Mouse (Mus musculus): ENCODE data around the gene Rfpl4. TPM values are rescaled to one million over a fixed set of nuclear protein-coding genes. Genes with fewer than 3 reads are reported as not detected.
"Not testable (repeated sequence)": the region's sequence is repeated elsewhere in the genome, so short reads cannot be mapped to it uniquely, and the experiment has no call there.

Gene Rfpl4
- total and polyA plus RNA-seq, 2 experiments from 2014 or later = not detected

- DNase-seq (ENCODE audit: low spot score) (no peak), ATAC-seq (ENCODE audit: insufficient read depth, low read depth) (no peak)
- Histone ChIP-seq H3K27ac (ENCODE audit: low read depth) (peak overlapping the region; percentile 97), H3K4me1 (ENCODE audit: control insufficient read depth, insufficient read depth) (peaks cover 16% of the 10 kb centered on the region), H3K27me3 (ENCODE audit: control insufficient read depth, insufficient read depth, low read length) (no peaks in the 10 kb centered on the region), H3K4me3 (ENCODE audit: low read depth, low read length) (peak overlapping the region; percentile 92), H3K36me3 (replicated peaks; ENCODE audit: control insufficient read depth, insufficient read depth, low read length) (peaks cover 50% of the 10 kb centered on the region), H3K9me3 (replicated peaks; ENCODE audit: control insufficient read depth, low read length) (no peaks in the 10 kb centered on the region), H3K4me2 (ENCODE audit: low read depth, low read length) (peak overlapping the region; percentile 80), H3K9ac (replicated peaks; ENCODE audit: low read depth, low read length) (peak overlapping the region; percentile 95)
- TF ChIP-seq CTCF (IDR thresholded peaks at IDR 0.05; ENCODE audit: low read depth) (no peak), EP300 (IDR thresholded peaks at IDR 0.05; ENCODE audit: low read depth) (no peak)
- 3% methylated on average over 6 of the region's 6 CpGs for WGBS
Observed at GRCm38 (mm10) chr7:5080815-5081214, 35.9 kb downstream of the Rfpl4 start.

- H3K4me2 ChIP-seq (ENCODE audit: low read depth, low read length) = peak within 1 kb of the TSS; percentile 80
- peak within 1 kb of the TSS; percentile 92 for H3K4me3 ChIP-seq (ENCODE audit: low read depth, low read length)
- peak within 1 kb of the TSS; percentile 97 for H3K27ac ChIP-seq (ENCODE audit: low read depth)
- peaks cover 51% of the 10 kb centered on the region for H3K36me3 ChIP-seq (replicated peaks; ENCODE audit: control insufficient read depth, insufficient read depth, low read length)
- peak; percentile 98 for ATAC-seq (ENCODE audit: insufficient read depth, low read depth)
- WGBS = under 1% methylated on average over 81 of the region's 81 CpGs
- H3K4me1 ChIP-seq (ENCODE audit: control insufficient read depth, insufficient read depth) = peaks cover 16% of the 10 kb centered on the region
- H3K9ac ChIP-seq (replicated peaks; ENCODE audit: low read depth, low read length) = peak within 1 kb of the TSS; percentile 95
- peak; percentile 96 for DNase-seq (ENCODE audit: low spot score)
- no peaks in the 10 kb centered on the region for H3K9me3 ChIP-seq (replicated peaks; ENCODE audit: control insufficient read depth, low read length)
- peak; percentile 92 for TF ChIP-seq EP300 (IDR thresholded peaks at IDR 0.05; ENCODE audit: low read depth)
- no peak for TF ChIP-seq CTCF (IDR thresholded peaks at IDR 0.05; ENCODE audit: low read depth)
- no peaks in the 10 kb centered on the region for H3K27me3 ChIP-seq (ENCODE audit: control insufficient read depth, insufficient read depth, low read length)
Observed at GRCm38 (mm10) chr7:5080010-5080751, 36.6 kb downstream of the Rfpl4 start, which contains the start of gene Epn1. Epn1 (plus strand) TSS chr7:5080235.

- Histone ChIP-seq H3K36me3 (replicated peaks; ENCODE audit: control insufficient read depth, insufficient read depth, low read length) (peaks cover 52% of the 10 kb centered on the region), H3K4me2 (ENCODE audit: low read depth, low read length) (peak overlapping the region; percentile 80), H3K9ac (replicated peaks; ENCODE audit: low read depth, low read length) (peak overlapping the region; percentile 95; the same call in 1 of the 2 replicates), H3K4me1 (ENCODE audit: control insufficient read depth, insufficient read depth) (peaks cover 16% of the 10 kb centered on the region; the same call in 1 of the 2 replicates), H3K27ac (ENCODE audit: low read depth) (peak overlapping the region; percentile 97), H3K4me3 (ENCODE audit: low read depth, low read length) (peak overlapping the region; percentile 92)
- not testable (repeated sequence) for H3K27me3 ChIP-seq (ENCODE audit: control insufficient read depth, insufficient read depth, low read length); ATAC-seq (ENCODE audit: insufficient read depth, low read depth); DNase-seq (ENCODE audit: low spot score); H3K9me3 ChIP-seq (replicated peaks; ENCODE audit: control insufficient read depth, low read length)
- WGBS = 46% methylated on average over 9 of the region's 13 CpGs
Observed at GRCm38 (mm10) chr7:5079365-5080009, 37.3 kb downstream of the Rfpl4 start.

GRCm38 (mm10) chr7:5076931-5077330 lies 39.8 kb downstream of the Rfpl4 start:
- TF ChIP-seq EP300 (IDR thresholded peaks at IDR 0.05; ENCODE audit: low read depth) (no peak), CTCF (IDR thresholded peaks at IDR 0.05; ENCODE audit: low read depth) (no peak)
- no peak overlapping the region for H3K4me2 ChIP-seq (ENCODE audit: low read depth, low read length)
- no peaks in the 10 kb centered on the region for H3K27me3 ChIP-seq (ENCODE audit: control insufficient read depth, insufficient read depth, low read length)
- DNase-seq (ENCODE audit: low spot score) (no peak), ATAC-seq (ENCODE audit: insufficient read depth, low read depth) (no peak)
- no peak overlapping the region for H3K27ac ChIP-seq (ENCODE audit: low read depth)
- no peak overlapping the region for H3K9ac ChIP-seq (replicated peaks; ENCODE audit: low read depth, low read length)
- peaks cover 11% of the 10 kb centered on the region; the same call in 1 of the 2 replicates for H3K4me1 ChIP-seq (ENCODE audit: control insufficient read depth, insufficient read depth)
- H3K9me3 ChIP-seq (replicated peaks; ENCODE audit: control insufficient read depth, low read length) = no peaks in the 10 kb centered on the region
- H3K4me3 ChIP-seq (ENCODE audit: low read depth, low read length) = no peak overlapping the region
- 71% methylated on average over 2 of the region's 2 CpGs for WGBS
- peaks cover 69% of the 10 kb centered on the region for H3K36me3 ChIP-seq (replicated peaks; ENCODE audit: control insufficient read depth, insufficient read depth, low read length)

GRCm38 (mm10) chr7:5074984-5075383 lies 41.8 kb downstream of the Rfpl4 start:
- Histone ChIP-seq H3K4me1 (ENCODE audit: control insufficient read depth, insufficient read depth) (no peaks in the 10 kb centered on the region), H3K36me3 (replicated peaks; ENCODE audit: control insufficient read depth, insufficient read depth, low read length) (peaks cover 88% of the 10 kb centered on the region), H3K9ac (replicated peaks; ENCODE audit: low read depth, low read length) (no peak overlapping the region), H3K4me3 (ENCODE audit: low read depth, low read length) (no peak overlapping the region), H3K27me3 (ENCODE audit: control insufficient read depth, insufficient read depth, low read length) (no peaks in the 10 kb centered on the region), H3K9me3 (replicated peaks; ENCODE audit: control insufficient read depth, low read length) (no peaks in the 10 kb centered on the region), H3K4me2 (ENCODE audit: low read depth, low read length) (no peak overlapping the region), H3K27ac (ENCODE audit: low read depth) (no peak overlapping the region)
- DNase-seq (ENCODE audit: low spot score) = no peak
- 84% methylated on average over 5 of the region's 5 CpGs for WGBS
- ATAC-seq (ENCODE audit: insufficient read depth, low read depth) = no peak
- no peak for TF ChIP-seq EP300 (IDR thresholded peaks at IDR 0.05; ENCODE audit: low read depth)

All from heart, postnatal 0 days (tissue).